Mouse (Mus musculus) CH12.LX (cell line): ENCODE results near the gene Tbx3. TPM values are rescaled to one million over a fixed set of nuclear protein-coding genes. Genes with fewer than 3 reads are reported as not detected.

Experiments
- DNase-seq: peaks from one replicate; pipeline ENCODE4 v3.0.0-alpha.2; 2013; ENCODE audit errors: extremely low read depth
- H3K27ac ChIP-seq: 2 replicates; pipeline ENCODE4 v1.5.1; 2012; ENCODE audit warnings: low read depth, mild to moderate bottlenecking, control low read depth, moderate library complexity; ENCODE audit not compliant: insufficient read depth
- H3K27me3 ChIP-seq: replicated peaks from 2 replicates; pipeline ENCODE3; 2012; ENCODE audit warnings: inconsistent platforms
- H3K36me3 ChIP-seq, 2 experiments: replicated peaks in 1 of 2; 2 replicates each; pipeline versions ENCODE3 to v1.6.1; 2012; ENCODE audit warnings: inconsistent platforms in 1 of 2, low read length in 1 of 2, mild to moderate bottlenecking in 1 of 2, mixed read lengths in 1 of 2, moderate library complexity in 1 of 2; ENCODE audit not compliant: control insufficient read depth in 1 of 2, insufficient read depth in 1 of 2
- H3K4me1 ChIP-seq, 2 experiments: 2 replicates each; pipeline ENCODE4 v1.6.1; 2012; ENCODE audit warnings: inconsistent platforms in 1 of 2, moderate library complexity in 1 of 2; ENCODE audit not compliant: insufficient read depth in 2 of 2, control insufficient read depth in 1 of 2
- H3K4me2 ChIP-seq: 2 replicates; pipeline ENCODE4 v1.6.1; 2012; ENCODE audit warnings: low read depth, mild to moderate bottlenecking, control low read depth; ENCODE audit not compliant: poor library complexity, insufficient read depth, severe bottlenecking
- H3K4me3 ChIP-seq, 3 experiments: fragments of 150-350 bp in 1 of 3; sonication (generic) in 1 of 3; replicated peaks in 1 of 3; 2 replicates each; pipeline versions ENCODE3 to v1.5.1; 2011 to 2012; ENCODE audit warnings: low read depth in 2 of 3, low read length in 2 of 3, mild to moderate bottlenecking in 2 of 3, moderate library complexity in 2 of 3, control low read depth in 1 of 3, improper control_type of control experiment in 1 of 3, inconsistent platforms in 1 of 3, mixed read lengths in 1 of 3; ENCODE audit not compliant: poor library complexity in 1 of 3
- H3K79me2 ChIP-seq: replicated peaks from 2 replicates; pipeline ENCODE4 v1.6.1; 2012; ENCODE audit warnings: mild to moderate bottlenecking, moderate library complexity; ENCODE audit not compliant: control insufficient read depth, poor library complexity, insufficient read depth, severe bottlenecking; ENCODE audit errors: extremely low read depth
- H3K9ac ChIP-seq: 2 replicates; pipeline ENCODE4 v1.6.1; 2012; ENCODE audit warnings: low read depth, mild to moderate bottlenecking, control low read depth, moderate library complexity; ENCODE audit not compliant: insufficient read depth
- H3K9me3 ChIP-seq: replicated peaks from 2 replicates; pipeline ENCODE3; 2012; ENCODE audit warnings: low read length, inconsistent platforms, mixed read lengths
- CHD1 ChIP-seq: IDR thresholded peaks from 2 replicates; pipeline ENCODE4 v1.6.1; 2012; ENCODE audit warnings: low read depth, low read length, improper control_type of control experiment, inconsistent platforms
- CHD2 ChIP-seq: IDR thresholded peaks from 2 replicates; pipeline ENCODE4 v1.6.1; 2011; ENCODE audit warnings: low read length, improper control_type of control experiment
- CTCF ChIP-seq, 2 experiments: IDR thresholded peaks in 1 of 2; conservative IDR thresholded peaks in 1 of 2; 2 replicates each; pipeline ENCODE4 v1.5.1; 2011 to 2012; ENCODE audit warnings: low read depth in 2 of 2, low read length in 2 of 2, improper control_type of control experiment in 1 of 2, inconsistent platforms in 1 of 2, mild to moderate bottlenecking in 1 of 2, moderate library complexity in 1 of 2
- E2F4 ChIP-seq: IDR thresholded peaks from 2 replicates; pipeline ENCODE4 v1.6.1; 2011; ENCODE audit warnings: low read depth, low read length, improper control_type of control experiment; ENCODE audit not compliant: insufficient replicate concordance
- ELF1 ChIP-seq: IDR thresholded peaks from 2 replicates; pipeline ENCODE4 v1.6.1; 2014; ENCODE audit warnings: low read depth, mild to moderate bottlenecking, inconsistent platforms, low read length, improper control_type of control experiment
- EP300 ChIP-seq: IDR thresholded peaks from 2 replicates; pipeline ENCODE4 v1.6.1; 2011; ENCODE audit warnings: low read length, improper control_type of control experiment
- GABPA ChIP-seq: IDR thresholded peaks from 2 replicates; pipeline ENCODE4 v1.6.1; 2012; ENCODE audit warnings: low read depth, low read length, improper control_type of control experiment, inconsistent platforms; ENCODE audit not compliant: insufficient replicate concordance
- KAT2A ChIP-seq: IDR thresholded peaks from 2 replicates; pipeline ENCODE4 v1.6.1; 2012; ENCODE audit warnings: low read length, improper control_type of control experiment, inconsistent platforms; ENCODE audit not compliant: insufficient replicate concordance
- MAX ChIP-seq: IDR thresholded peaks from 2 replicates; pipeline ENCODE4 v1.6.1; 2011; ENCODE audit warnings: low read length, improper control_type of control experiment
- MAZ ChIP-seq: IDR thresholded peaks from 2 replicates; pipeline ENCODE4 v1.6.1; 2012; ENCODE audit warnings: low read depth, mild to moderate bottlenecking, inconsistent platforms, low read length, improper control_type of control experiment, moderate library complexity
- MXI1 ChIP-seq: IDR thresholded peaks from 2 replicates; pipeline ENCODE4 v1.6.1; 2011; ENCODE audit warnings: mild to moderate bottlenecking, low read depth, low read length, improper control_type of control experiment
- MYC ChIP-seq: IDR thresholded peaks from 2 replicates; pipeline ENCODE4 v1.6.1; 2011; ENCODE audit warnings: low read depth, mild to moderate bottlenecking, improper control_type of control experiment, low read length
- NELFE ChIP-seq: IDR thresholded peaks from 2 replicates; pipeline ENCODE4 v1.6.1; 2011; ENCODE audit warnings: low read depth, low read length, improper control_type of control experiment
- PAX5 ChIP-seq: IDR thresholded peaks from 2 replicates; pipeline ENCODE4 v1.6.1; 2012; ENCODE audit warnings: low read length, inconsistent platforms, mixed read lengths
- POLR2A ChIP-seq: IDR thresholded peaks from 2 replicates; pipeline ENCODE4 v1.6.1; 2011; ENCODE audit warnings: low read depth, mild to moderate bottlenecking, improper control_type of control experiment, low read length
- POLR2AphosphoS2 ChIP-seq: IDR thresholded peaks from 2 replicates; pipeline ENCODE4 v1.6.1; 2011; ENCODE audit warnings: low read depth, low read length, improper control_type of control experiment
- RAD21 ChIP-seq: IDR thresholded peaks from 2 replicates; pipeline ENCODE4 v1.6.1; 2011; ENCODE audit warnings: low read depth, mild to moderate bottlenecking, low read length, improper control_type of control experiment, moderate library complexity
- RCOR1 ChIP-seq: conservative IDR thresholded peaks from 2 replicates; pipeline ENCODE4 v1.6.1; 2012; ENCODE audit warnings: low read depth, mild to moderate bottlenecking, inconsistent platforms, low read length, improper control_type of control experiment
- SIN3A ChIP-seq: IDR thresholded peaks from 2 replicates; pipeline ENCODE4 v1.6.1; 2012; ENCODE audit warnings: low read length, improper control_type of control experiment, inconsistent platforms
- SMC3 ChIP-seq: IDR thresholded peaks from 2 replicates; pipeline ENCODE4 v1.6.1; 2011; ENCODE audit warnings: low read depth, low read length, improper control_type of control experiment
- TCF12 ChIP-seq: IDR thresholded peaks from 2 replicates; pipeline ENCODE4 v1.6.1; 2014; ENCODE audit warnings: low read depth, mild to moderate bottlenecking, inconsistent platforms, low read length, improper control_type of control experiment
- USF1 ChIP-seq: IDR thresholded peaks from 2 replicates; pipeline ENCODE4 v1.6.1; 2014; ENCODE audit warnings: low read depth, mild to moderate bottlenecking, inconsistent platforms, low read length, improper control_type of control experiment
- ZC3H11A ChIP-seq: IDR thresholded peaks from 2 replicates; pipeline ENCODE4 v1.6.1; 2012; ENCODE audit warnings: low read depth, mild to moderate bottlenecking, inconsistent platforms, low read length, improper control_type of control experiment
- ZMIZ1 ChIP-seq: IDR thresholded peaks from 2 replicates; pipeline ENCODE4 v1.6.1; 2012; ENCODE audit warnings: low read depth, mild to moderate bottlenecking, inconsistent platforms, low read length, improper control_type of control experiment
- dilution Hi-C: fragments of 300-500 bp; cut with MboI; formaldehyde crosslinking; loops from 2 replicates; pipeline ENCODE4 v1.14.3; 2020; ENCODE audit warnings: low sequenced_read_pairs; ENCODE audit not compliant: extremely low pct_unique_long_range_greater_than_20kb, extremely low pct_ligation_motif_present
- in situ Hi-C: fragments of 300-500 bp; cut with MboI; formaldehyde crosslinking; loops from 3 replicates; pipeline ENCODE4 v1.14.3; 2019; ENCODE audit warnings: low sequenced_read_pairs, low pct_ligation_motif_present, low pct_unique_long_range_greater_than_20kb, mixed read lengths
- polyA plus RNA-seq: library from polyadenylated mRNA; unstranded; fragments of >175 nt; gene quantifications from 2 replicates; pipeline ENCODE4 v1.2.1, GENCODE M21; 2012; ENCODE audit warnings: low read depth; ENCODE audit not compliant: insufficient read length
- total RNA-seq, 2 experiments: library from RNA; depleted of rRNA; stranded (reverse); fragments of 300-350 nt in 1 of 2; fragments of >200 nt in 1 of 2; gene quantifications; 2 replicates each; pipeline ENCODE4 v1.2.3; 2012 to 2014

Tbx3 gene
- total and polyA plus RNA-seq, 3 experiments: not detected

- Histone ChIP-seq H3K4me1 (no peaks in the 10 kb centered on the region), H3K4me2 (no peak overlapping the region), H3K27ac (no peak overlapping the region), H3K9me3 (peaks cover 77% of the 10 kb centered on the region), H3K27me3 (no peaks in the 10 kb centered on the region), H3K4me3 (no peak overlapping the region), H3K36me3 (no peaks in the 10 kb centered on the region), H3K9ac (no peak overlapping the region), H3K79me2 (no peaks in the 10 kb centered on the region)
- TF ChIP-seq TCF12: no peak
- no peak for TF ChIP-seq EP300
- TF ChIP-seq CHD1: no peak
- TF ChIP-seq ZC3H11A: no peak
- no peak for TF ChIP-seq SMC3
- TF ChIP-seq RCOR1: no peak
- TF ChIP-seq NELFE: no peak
- no peak for TF ChIP-seq SIN3A
- no peak for TF ChIP-seq RAD21
- TF ChIP-seq ELF1: no peak
- no peak for TF ChIP-seq GABPA
- TF ChIP-seq CHD2: no peak
- no peak for TF ChIP-seq MYC
- dilution Hi-C loops: no loop called here
- DNase-seq: no peak
- in situ Hi-C loops: no loop called here
Measured at GRCm38 (mm10) chr5:119656856-119657255, 13.6 kb upstream of the Tbx3 start.

GRCm38 (mm10) chr5:119657362-119657761 lies 13.1 kb upstream of the Tbx3 start:
- Histone ChIP-seq H3K4me1 (no peaks in the 10 kb centered on the region), H3K36me3 (no peaks in the 10 kb centered on the region), H3K9me3 (peaks cover 73% of the 10 kb centered on the region), H3K4me3 (no peak overlapping the region), H3K27me3 (no peaks in the 10 kb centered on the region), H3K4me2 (no peak overlapping the region), H3K9ac (no peak overlapping the region), H3K27ac (no peak overlapping the region), H3K79me2 (no peaks in the 10 kb centered on the region)
- in situ Hi-C loops: no loop called here
- TF ChIP-seq MXI1 (no peak), POLR2AphosphoS2 (no peak), SMC3 (no peak), KAT2A (no peak), E2F4 (no peak), CHD1 (no peak), MAZ (no peak), PAX5 (no peak), MAX (no peak), RCOR1 (no peak), USF1 (no peak), CTCF (conservative IDR thresholded peaks at IDR 0.05 in 1 of 2, IDR thresholded peaks at IDR 0.05 in 1 of 2; ENCODE audit: low read depth in 2 of 2, low read length in 2 of 2) (no peak), ZMIZ1 (no peak), MYC (no peak), POLR2A (no peak)
- no peak for DNase-seq
- dilution Hi-C loops: no loop called here
